Mouse (Mus musculus) CH12.LX (cell line): ENCODE data around the gene Acadsb. TPM values are rescaled to one million over a fixed set of nuclear protein-coding genes. Genes with fewer than 3 reads are reported as not detected.

Experiments used
- DNase-seq: peaks from one replicate; pipeline ENCODE4 v3.0.0-alpha.2; 2013; ENCODE audit errors: extremely low read depth
- H3K27ac ChIP-seq: 2 replicates; pipeline ENCODE4 v1.5.1; 2012; ENCODE audit warnings: low read depth, mild to moderate bottlenecking, control low read depth, moderate library complexity; ENCODE audit not compliant: insufficient read depth
- H3K27me3 ChIP-seq: replicated peaks from 2 replicates; pipeline ENCODE3; 2012; ENCODE audit warnings: inconsistent platforms
- H3K36me3 ChIP-seq, 2 experiments: replicated peaks in 1 of 2; 2 replicates each; pipeline versions ENCODE3 to v1.6.1; 2012; ENCODE audit warnings: inconsistent platforms in 1 of 2, low read length in 1 of 2, mild to moderate bottlenecking in 1 of 2, mixed read lengths in 1 of 2, moderate library complexity in 1 of 2; ENCODE audit not compliant: control insufficient read depth in 1 of 2, insufficient read depth in 1 of 2
- H3K4me1 ChIP-seq, 2 experiments: 2 replicates each; pipeline ENCODE4 v1.6.1; 2012; ENCODE audit warnings: inconsistent platforms in 1 of 2, moderate library complexity in 1 of 2; ENCODE audit not compliant: insufficient read depth in 2 of 2, control insufficient read depth in 1 of 2
- H3K4me2 ChIP-seq: 2 replicates; pipeline ENCODE4 v1.6.1; 2012; ENCODE audit warnings: low read depth, mild to moderate bottlenecking, control low read depth; ENCODE audit not compliant: poor library complexity, insufficient read depth, severe bottlenecking
- H3K4me3 ChIP-seq, 3 experiments: fragments of 150-350 bp in 1 of 3; sonication (generic) in 1 of 3; replicated peaks in 1 of 3; 2 replicates each; pipeline versions ENCODE3 to v1.5.1; 2011 to 2012; ENCODE audit warnings: low read depth in 2 of 3, low read length in 2 of 3, mild to moderate bottlenecking in 2 of 3, moderate library complexity in 2 of 3, control low read depth in 1 of 3, improper control_type of control experiment in 1 of 3, inconsistent platforms in 1 of 3, mixed read lengths in 1 of 3; ENCODE audit not compliant: poor library complexity in 1 of 3
- H3K79me2 ChIP-seq: replicated peaks from 2 replicates; pipeline ENCODE4 v1.6.1; 2012; ENCODE audit warnings: mild to moderate bottlenecking, moderate library complexity; ENCODE audit not compliant: control insufficient read depth, poor library complexity, insufficient read depth, severe bottlenecking; ENCODE audit errors: extremely low read depth
- H3K9ac ChIP-seq: 2 replicates; pipeline ENCODE4 v1.6.1; 2012; ENCODE audit warnings: low read depth, mild to moderate bottlenecking, control low read depth, moderate library complexity; ENCODE audit not compliant: insufficient read depth
- H3K9me3 ChIP-seq: replicated peaks from 2 replicates; pipeline ENCODE3; 2012; ENCODE audit warnings: low read length, inconsistent platforms, mixed read lengths
- BHLHE40 ChIP-seq: IDR thresholded peaks from 2 replicates; pipeline ENCODE4 v1.6.1; 2011; ENCODE audit warnings: mild to moderate bottlenecking, low read depth, low read length, improper control_type of control experiment
- CHD2 ChIP-seq: IDR thresholded peaks from 2 replicates; pipeline ENCODE4 v1.6.1; 2011; ENCODE audit warnings: low read length, improper control_type of control experiment
- CTCF ChIP-seq, 2 experiments: IDR thresholded peaks in 1 of 2; conservative IDR thresholded peaks in 1 of 2; 2 replicates each; pipeline ENCODE4 v1.5.1; 2011 to 2012; ENCODE audit warnings: low read depth in 2 of 2, low read length in 2 of 2, improper control_type of control experiment in 1 of 2, inconsistent platforms in 1 of 2, mild to moderate bottlenecking in 1 of 2, moderate library complexity in 1 of 2
- E2F4 ChIP-seq: IDR thresholded peaks from 2 replicates; pipeline ENCODE4 v1.6.1; 2011; ENCODE audit warnings: low read depth, low read length, improper control_type of control experiment; ENCODE audit not compliant: insufficient replicate concordance
- ELF1 ChIP-seq: IDR thresholded peaks from 2 replicates; pipeline ENCODE4 v1.6.1; 2014; ENCODE audit warnings: low read depth, mild to moderate bottlenecking, inconsistent platforms, low read length, improper control_type of control experiment
- EP300 ChIP-seq: IDR thresholded peaks from 2 replicates; pipeline ENCODE4 v1.6.1; 2011; ENCODE audit warnings: low read length, improper control_type of control experiment
- GABPA ChIP-seq: IDR thresholded peaks from 2 replicates; pipeline ENCODE4 v1.6.1; 2012; ENCODE audit warnings: low read depth, low read length, improper control_type of control experiment, inconsistent platforms; ENCODE audit not compliant: insufficient replicate concordance
- HCFC1 ChIP-seq: IDR thresholded peaks from 2 replicates; pipeline ENCODE4 v1.6.1; 2012; ENCODE audit warnings: low read depth, mild to moderate bottlenecking, inconsistent platforms, low read length, improper control_type of control experiment
- JUN ChIP-seq: IDR thresholded peaks from 2 replicates; pipeline ENCODE4 v1.6.1; 2011; ENCODE audit warnings: low read depth, mild to moderate bottlenecking, low read length, improper control_type of control experiment, moderate library complexity; ENCODE audit not compliant: insufficient read depth
- JUND ChIP-seq: conservative IDR thresholded peaks from 2 replicates; pipeline ENCODE4 v1.6.1; 2011; ENCODE audit warnings: low read depth, low read length, improper control_type of control experiment
- KAT2A ChIP-seq: IDR thresholded peaks from 2 replicates; pipeline ENCODE4 v1.6.1; 2012; ENCODE audit warnings: low read length, improper control_type of control experiment, inconsistent platforms; ENCODE audit not compliant: insufficient replicate concordance
- MAFK ChIP-seq: IDR thresholded peaks from 2 replicates; pipeline ENCODE4 v1.6.1; 2011; ENCODE audit warnings: low read length, improper control_type of control experiment; ENCODE audit not compliant: insufficient replicate concordance
- MAZ ChIP-seq: IDR thresholded peaks from 2 replicates; pipeline ENCODE4 v1.6.1; 2012; ENCODE audit warnings: low read depth, mild to moderate bottlenecking, inconsistent platforms, low read length, improper control_type of control experiment, moderate library complexity
- MEF2A ChIP-seq: IDR thresholded peaks from 2 replicates; pipeline ENCODE4 v1.6.1; 2014; ENCODE audit warnings: low read depth, mild to moderate bottlenecking, inconsistent platforms, low read length, improper control_type of control experiment, borderline replicate concordance
- MXI1 ChIP-seq: IDR thresholded peaks from 2 replicates; pipeline ENCODE4 v1.6.1; 2011; ENCODE audit warnings: mild to moderate bottlenecking, low read depth, low read length, improper control_type of control experiment
- MYC ChIP-seq: IDR thresholded peaks from 2 replicates; pipeline ENCODE4 v1.6.1; 2011; ENCODE audit warnings: low read depth, mild to moderate bottlenecking, improper control_type of control experiment, low read length
- NELFE ChIP-seq: IDR thresholded peaks from 2 replicates; pipeline ENCODE4 v1.6.1; 2011; ENCODE audit warnings: low read depth, low read length, improper control_type of control experiment
- NRF1 ChIP-seq: IDR thresholded peaks from 2 replicates; pipeline ENCODE4 v1.6.1; 2014; ENCODE audit warnings: low read depth, mild to moderate bottlenecking, inconsistent platforms, low read length, improper control_type of control experiment, moderate library complexity
- PAX5 ChIP-seq: IDR thresholded peaks from 2 replicates; pipeline ENCODE4 v1.6.1; 2012; ENCODE audit warnings: low read length, inconsistent platforms, mixed read lengths
- POLR2A ChIP-seq: IDR thresholded peaks from 2 replicates; pipeline ENCODE4 v1.6.1; 2011; ENCODE audit warnings: low read depth, mild to moderate bottlenecking, improper control_type of control experiment, low read length
- RAD21 ChIP-seq: IDR thresholded peaks from 2 replicates; pipeline ENCODE4 v1.6.1; 2011; ENCODE audit warnings: low read depth, mild to moderate bottlenecking, low read length, improper control_type of control experiment, moderate library complexity
- RCOR1 ChIP-seq: conservative IDR thresholded peaks from 2 replicates; pipeline ENCODE4 v1.6.1; 2012; ENCODE audit warnings: low read depth, mild to moderate bottlenecking, inconsistent platforms, low read length, improper control_type of control experiment
- SIN3A ChIP-seq: IDR thresholded peaks from 2 replicates; pipeline ENCODE4 v1.6.1; 2012; ENCODE audit warnings: low read length, improper control_type of control experiment, inconsistent platforms
- SMC3 ChIP-seq: IDR thresholded peaks from 2 replicates; pipeline ENCODE4 v1.6.1; 2011; ENCODE audit warnings: low read depth, low read length, improper control_type of control experiment
- TBP ChIP-seq: conservative IDR thresholded peaks from 2 replicates; pipeline ENCODE4 v1.6.1; 2011; ENCODE audit warnings: low read depth, low read length, improper control_type of control experiment
- TCF12 ChIP-seq: IDR thresholded peaks from 2 replicates; pipeline ENCODE4 v1.6.1; 2014; ENCODE audit warnings: low read depth, mild to moderate bottlenecking, inconsistent platforms, low read length, improper control_type of control experiment
- UBTF ChIP-seq: IDR thresholded peaks from 2 replicates; pipeline ENCODE4 v1.6.1; 2012; ENCODE audit warnings: low read depth, mild to moderate bottlenecking, inconsistent platforms, low read length, improper control_type of control experiment, moderate library complexity
- USF1 ChIP-seq: IDR thresholded peaks from 2 replicates; pipeline ENCODE4 v1.6.1; 2014; ENCODE audit warnings: low read depth, mild to moderate bottlenecking, inconsistent platforms, low read length, improper control_type of control experiment
- USF2 ChIP-seq: conservative IDR thresholded peaks from 2 replicates; pipeline ENCODE4 v1.6.1; 2011; ENCODE audit warnings: low read depth, low read length, improper control_type of control experiment
- ZKSCAN1 ChIP-seq: IDR thresholded peaks from 2 replicates; pipeline ENCODE4 v1.6.1; 2012; ENCODE audit warnings: low read depth, inconsistent platforms, low read length, improper control_type of control experiment, borderline replicate concordance
- ZNF384 ChIP-seq: IDR thresholded peaks from 2 replicates; pipeline ENCODE4 v1.6.1; 2012; ENCODE audit warnings: low read depth, low read length, improper control_type of control experiment, inconsistent platforms
- dilution Hi-C: fragments of 300-500 bp; cut with MboI; formaldehyde crosslinking; loops from 2 replicates; pipeline ENCODE4 v1.14.3; 2020; ENCODE audit warnings: low sequenced_read_pairs; ENCODE audit not compliant: extremely low pct_unique_long_range_greater_than_20kb, extremely low pct_ligation_motif_present
- in situ Hi-C: fragments of 300-500 bp; cut with MboI; formaldehyde crosslinking; loops from 3 replicates; pipeline ENCODE4 v1.14.3; 2019; ENCODE audit warnings: low sequenced_read_pairs, low pct_ligation_motif_present, low pct_unique_long_range_greater_than_20kb, mixed read lengths
- polyA plus RNA-seq: library from polyadenylated mRNA; unstranded; fragments of >175 nt; gene quantifications from 2 replicates; pipeline ENCODE4 v1.2.1, GENCODE M21; 2012; ENCODE audit warnings: low read depth; ENCODE audit not compliant: insufficient read length
- total RNA-seq, 2 experiments: library from RNA; depleted of rRNA; stranded (reverse); fragments of 300-350 nt in 1 of 2; fragments of >200 nt in 1 of 2; gene quantifications; 2 replicates each; pipeline ENCODE4 v1.2.3; 2012 to 2014

Gene Acadsb
- total and polyA plus RNA-seq, 3 experiments = 11.1 to 15.6 (median 11.2) TPM

GRCm38 (mm10) chr7:131364131-131364530 is 46.3 kb upstream of the Acadsb start:
- Histone ChIP-seq H3K9ac (no peak overlapping the region), H3K4me3 (no peak overlapping the region), H3K27ac (no peak overlapping the region), H3K36me3 (peaks cover 0 to 6% of the 10 kb centered on the region in 2 experiments), H3K79me2 (peaks cover 10% of the 10 kb centered on the region), H3K4me1 (peaks cover 3 to 12% of the 10 kb centered on the region in 2 experiments), H3K4me2 (no peak overlapping the region), H3K9me3 (no peaks in the 10 kb centered on the region), H3K27me3 (peaks cover 7% of the 10 kb centered on the region)
- TF ChIP-seq SMC3 = no peak
- no peak for TF ChIP-seq PAX5
- TF ChIP-seq MYC = no peak
- TF ChIP-seq MAFK = no peak
- no peak for TF ChIP-seq E2F4
- TF ChIP-seq KAT2A = no peak
- no peak for TF ChIP-seq TCF12
- TF ChIP-seq TBP = no peak
- no peak for TF ChIP-seq CHD2
- TF ChIP-seq MXI1 = no peak
- in situ Hi-C loops = no loop called here
- no peak for DNase-seq
- dilution Hi-C loops = no loop called here

GRCm38 (mm10) chr7:131370648-131371469 is 39.5 kb upstream of the Acadsb start, which contains the start of gene Pstk:
Pstk (plus strand) TSS chr7:131371141.
- peak within 1 kb of the TSS; percentile 34; the same call in 1 of the 2 replicates for H3K27ac ChIP-seq
- in situ Hi-C loops = no loop called here
- dilution Hi-C loops = no loop called here
- no peak for TF ChIP-seq USF1
- peak; percentile 79; the same call in 1 of the 2 replicates for TF ChIP-seq TCF12
- TF ChIP-seq ZKSCAN1 = no peak
- TF ChIP-seq CTCF (conservative IDR thresholded peaks at IDR 0.05 in 1 of 2, IDR thresholded peaks at IDR 0.05 in 1 of 2; ENCODE audit: low read depth in 2 of 2, low read length in 2 of 2) = peak; percentile 19 to 80; a peak in 2 of 4 replicates
- TF ChIP-seq KAT2A = no peak
- TF ChIP-seq JUN = no peak
- peak; percentile 90 for TF ChIP-seq UBTF
- TF ChIP-seq USF2 = no peak
- 0 out of 2 replicates have a peak, but pooled peaks have one; percentile 29 for TF ChIP-seq ELF1
- TF ChIP-seq MAZ = no peak
- peak; percentile 58 for TF ChIP-seq SMC3
- TF ChIP-seq NRF1 = peak; percentile 97
- no peak for TF ChIP-seq ZNF384
- TF ChIP-seq SIN3A = no peak
- no peak for TF ChIP-seq E2F4
- TF ChIP-seq RAD21 = no peak; the same call in 1 of the 2 replicates
- peak; percentile 46; the same call in 1 of the 2 replicates for TF ChIP-seq BHLHE40
- TF ChIP-seq NELFE = peak; percentile 92
- TF ChIP-seq RCOR1 = no peak
- TF ChIP-seq MYC = peak; percentile 16; the same call in 1 of the 2 replicates
- TF ChIP-seq TBP = peak; percentile 54; the same call in 1 of the 2 replicates
- no peak for TF ChIP-seq MEF2A
- peak; percentile 95 for TF ChIP-seq POLR2A
- TF ChIP-seq MAFK = no peak
- TF ChIP-seq JUND = no peak
- peak; percentile 64 for TF ChIP-seq HCFC1
- TF ChIP-seq EP300 = no peak
- no peak for TF ChIP-seq GABPA

More at GRCm38 (mm10) chr7:131370648-131371469, 39.5 kb upstream of the Acadsb start, which contains the start of gene Pstk:
- Histone ChIP-seq H3K9me3 (no peaks in the 10 kb centered on the region), H3K9ac (peak within 1 kb of the TSS; percentile 70), H3K4me3 (peak within 1 kb of the TSS; percentile 61 to 88 (median 79)), H3K4me2 (peak within 1 kb of the TSS; percentile 55), H3K27me3 (peaks cover 7% of the 10 kb centered on the region), H3K36me3 (peaks cover 0 to 16% of the 10 kb centered on the region in 2 experiments), H3K4me1 (peaks cover 2 to 15% of the 10 kb centered on the region in 2 experiments; a peak in 3 of 4 replicates), H3K79me2 (no peaks in the 10 kb centered on the region)
- DNase-seq = peak; percentile 83
